ENCODE assay signal across 8 mouse cellular contexts in genomic region chr1:93343504-93344047, GRCm38 (mm10). TPM values are rescaled to one million over a fixed set of nuclear protein-coding genes. Genes with fewer than 3 reads are reported as not detected.
DNase-seq lines count a peak whose midpoint lies in the region; ATAC-seq lines count a peak whose summit lies in the region.

No protein-coding gene starts in this region.

- no peaks in the 10 kb centered on the region for H3K9me3 ChIP-seq in hindbrain, embryonic 15.5 days

- WGBS in hindbrain, embryonic 15.5 days, result under 1% methylated on average over 37 of the region's 39 CpGs
- under 1% methylated on average over 39 of the region's 39 CpGs for WGBS in macrophage (ENCODE audit: missing documents)

- H3K36me3 ChIP-seq in hindbrain, embryonic 15.5 days, result peaks cover 17% of the 10 kb centered on the region
- peaks cover 21% of the 10 kb centered on the region for H3K36me3 ChIP-seq in macrophage (ENCODE audit: inconsistent target)

- peaks cover 38% of the 10 kb centered on the region for H3K79me2 ChIP-seq in macrophage (ENCODE audit: inconsistent target)

- peak; percentile 85 for DNase-seq in WW6 (ENCODE audit: low read depth, low spot score)
- peak; percentile 93 to 97 for DNase-seq in cerebellum, postnatal 36 days
- DNase-seq in frontal cortex, postnatal 36 days (ENCODE audit: low spot score in 2 of 2), result peak; percentile 94 to 97
- peak; percentile 92 for DNase-seq in left cerebral cortex, adult 11 months (ENCODE audit: low spot score)
- peak; percentile 98 for DNase-seq in right cerebral cortex, postnatal 10 days (ENCODE audit: low spot score in 2 of 2)
- peak; percentile 89 to 94 for DNase-seq in urinary bladder, postnatal 36 days (ENCODE audit: low spot score in 2 of 2)

- H3K27me3 ChIP-seq in hindbrain, embryonic 15.5 days, result no peaks in the 10 kb centered on the region

- peak overlapping the region; percentile 77 for H3K27ac ChIP-seq in hindbrain, embryonic 15.5 days (replicated peaks)
- H3K27ac ChIP-seq in macrophage, result peak overlapping the region; percentile 53

- ATAC-seq in hindbrain, embryonic 15.5 days (ENCODE audit: low FRiP score, low read depth), result peak; percentile 98

- H3K4me3 ChIP-seq in hindbrain, embryonic 15.5 days, result peak overlapping the region; percentile 69
- H3K4me3 ChIP-seq in macrophage (ENCODE audit: inconsistent target), result peak overlapping the region; percentile 100

- H3K4me2 ChIP-seq in hindbrain, embryonic 15.5 days, result peak overlapping the region; percentile 99

- peaks cover 23% of the 10 kb centered on the region for H3K4me1 ChIP-seq in hindbrain, embryonic 15.5 days (replicated peaks)

- H3K9ac ChIP-seq in hindbrain, embryonic 15.5 days, result peak overlapping the region; percentile 84

RNA-seq across cellular contexts. Expression of gene Pask, which starts 0.3 kb away (rescaled TPM):
- polyA plus RNA-seq in hindbrain, embryonic 15.5 days (2015; fragmentation: Nextera tagmentation; extraction: Ambion mirVana), result 6.5 and 7.2 TPM in 2 replicates
- 10 to 100 TPM in 2 of 26 experiments, 1 to 10 TPM in 21, under 1 TPM in 3; 0.29 to 12.5 (median 4.7) TPM for total RNA-seq in macrophage (2018; cell fraction: chromatin; rRNA removed)
- total RNA-seq in macrophage (2018; cell fraction: cytosol; rRNA removed), result 1 to 10 TPM in 6 of 26 experiments, under 1 TPM in 20; 0.14 to 1.5 (median 0.71) TPM
- 10 to 100 TPM in 1 of 26 experiments, 1 to 10 TPM in 22, under 1 TPM in 3; 0.80 to 12.7 (median 2.3) TPM for total RNA-seq in macrophage (2018; cell fraction: nucleus; rRNA removed)
- 0.56 to 2.4 TPM (median 0.61 TPM) in 3 replicates for polyA plus RNA-seq in macrophage (2018)

RNA-seq across cellular contexts. Expression of gene Ppp1r7, which starts 0.9 kb away (rescaled TPM):
- 50.6 and 54.9 TPM in 2 replicates for polyA plus RNA-seq in hindbrain, embryonic 15.5 days (2015; fragmentation: Nextera tagmentation; extraction: Ambion mirVana)
- total RNA-seq in macrophage (2018; cell fraction: chromatin; rRNA removed), result 10 to 100 TPM in 18 of 26 experiments, 1 to 10 TPM in 8; 2.1 to 30.1 (median 13.0) TPM
- 10 to 100 TPM; 16.1 to 42.3 (median 29.6) TPM for total RNA-seq in macrophage (2018; cell fraction: cytosol; rRNA removed)
- total RNA-seq in macrophage (2018; cell fraction: nucleus; rRNA removed), result 10 to 100 TPM in 20 of 26 experiments, 1 to 10 TPM in 6; 7.2 to 26.4 (median 14.5) TPM
- polyA plus RNA-seq in macrophage (2018), result 20.2 to 21.5 TPM (median 20.8 TPM) in 3 replicates

RNA-seq across cellular contexts. Expression of gene Ano7, which starts 30.2 kb away (rescaled TPM):
- polyA plus RNA-seq in hindbrain, embryonic 15.5 days (2015; fragmentation: Nextera tagmentation; extraction: Ambion mirVana), result 0.88 and 1.2 TPM in 2 replicates
- total RNA-seq in macrophage (2018; cell fraction: chromatin; rRNA removed), result 1 to 10 TPM in 1 of 26 experiments, under 1 TPM in 2, not detected in 23; 0.20 to 1.2 (median 0.71) TPM
- total RNA-seq in macrophage (2018; cell fraction: cytosol; rRNA removed), result under 1 TPM in 14 of 26 experiments, not detected in 12; under 0.01 to 0.19 (median 0.07) TPM
- total RNA-seq in macrophage (2018; cell fraction: nucleus; rRNA removed), result under 1 TPM in 9 of 26 experiments, not detected in 17; 0.14 to 0.89 (median 0.30) TPM
- 0.28 TPM in 1 of 3 replicates, not detected in the others for polyA plus RNA-seq in macrophage (2018)

RNA-seq across cellular contexts. Expression of gene Mterf4, which starts 37.9 kb away (rescaled TPM):
- polyA plus RNA-seq in hindbrain, embryonic 15.5 days (2015; fragmentation: Nextera tagmentation; extraction: Ambion mirVana), result 33.6 and 35.4 TPM in 2 replicates
- total RNA-seq in macrophage (2018; cell fraction: chromatin; rRNA removed), result 10 to 100 TPM in 22 of 26 experiments, 1 to 10 TPM in 4; 6.6 to 44.4 (median 15.8) TPM
- total RNA-seq in macrophage (2018; cell fraction: cytosol; rRNA removed), result 10 to 100 TPM in 16 of 26 experiments, 1 to 10 TPM in 10; 4.2 to 13.5 (median 10.6) TPM
- 10 to 100 TPM in 17 of 26 experiments, 1 to 10 TPM in 9; 3.6 to 35.1 (median 13.2) TPM for total RNA-seq in macrophage (2018; cell fraction: nucleus; rRNA removed)
- 9.7 to 12.9 TPM (median 12.8 TPM) in 3 replicates for polyA plus RNA-seq in macrophage (2018)

Comparison
In these comparisons a context has a peak if more than half of its experiments do, and no peak if none do; other contexts are left out.
1. Peak in every context shown above with its lines: DNase-seq, ATAC-seq, H3K4me3 ChIP-seq and H3K27ac ChIP-seq.